Mouse (Mus musculus) liver, embryonic 14.5 days (tissue): ENCODE data around the gene Duoxa2. TPM values are rescaled to one million over a fixed set of nuclear protein-coding genes. Genes with fewer than 3 reads are reported as not detected.

ENCODE experiments used
- ATAC-seq: fragments of 200-750 bp; cut with Nextera tagmentation; 2 replicates; pipeline ENCODE4 v1.8.0; 2017; ENCODE audit warnings: moderate number of reproducible peaks, mild to moderate bottlenecking, moderate library complexity; ENCODE audit not compliant: insufficient read depth
- DNase-seq, 3 experiments: peaks; one replicate each; pipeline ENCODE4 v3.0.0-alpha.2; 2012 to 2013; ENCODE audit warnings: low read depth in 3 of 3, low spot score in 3 of 3
- H3K27ac ChIP-seq: fragments of 300-500 bp; sonication (generic); 2 replicates; pipeline ENCODE4 v1.5.1; 2014; ENCODE audit warnings: moderate library complexity, mild to moderate bottlenecking, control low read depth, inconsistent platforms
- H3K27me3 ChIP-seq: fragments of 300-500 bp; sonication (generic); 2 replicates; pipeline ENCODE4 v1.6.1; 2014; ENCODE audit warnings: mild to moderate bottlenecking, low read length, moderate library complexity; ENCODE audit not compliant: control insufficient read depth, insufficient read depth
- H3K36me3 ChIP-seq: fragments of 300-500 bp; sonication (generic); replicated peaks from 2 replicates; pipeline ENCODE4 v1.6.1; 2014; ENCODE audit warnings: low read depth; ENCODE audit not compliant: control insufficient read depth, insufficient read depth
- H3K4me1 ChIP-seq, 2 experiments: fragments of 200-500 bp in 1 of 2; fragments of 300-500 bp in 1 of 2; sonication (generic) in 1 of 2; replicated peaks; 2 replicates each; pipeline ENCODE4 v1.6.1; 2012 to 2014; ENCODE audit warnings: antibody characterized with exemption in 1 of 2, inconsistent platforms in 1 of 2, low read length in 1 of 2; ENCODE audit not compliant: control insufficient read depth in 2 of 2, insufficient read depth in 2 of 2
- H3K4me2 ChIP-seq: fragments of 300-500 bp; sonication (generic); 2 replicates; pipeline ENCODE4 v1.6.1; 2014; ENCODE audit warnings: low read depth, mild to moderate bottlenecking, control low read depth, moderate library complexity
- H3K4me3 ChIP-seq, 2 experiments: fragments of 200-500 bp in 1 of 2; fragments of 300-500 bp in 1 of 2; sonication (generic) in 1 of 2; 2 replicates each; pipeline ENCODE4 v1.5.1; 2012 to 2014; ENCODE audit warnings: low read depth in 2 of 2, low read length in 2 of 2, mild to moderate bottlenecking in 2 of 2, control low read depth in 1 of 2, inconsistent platforms in 1 of 2, moderate library complexity in 1 of 2; ENCODE audit not compliant: insufficient read depth in 1 of 2
- H3K9ac ChIP-seq: fragments of 300-500 bp; sonication (generic); replicated peaks from 2 replicates; pipeline ENCODE4 v1.6.1; 2014; ENCODE audit warnings: mild to moderate bottlenecking, control low read depth, moderate library complexity
- H3K9me3 ChIP-seq: fragments of 300-500 bp; sonication (generic); 2 replicates; pipeline ENCODE4 v1.6.1; 2016; ENCODE audit warnings: low read length, mixed read lengths; ENCODE audit not compliant: control insufficient read depth
- CTCF ChIP-seq: IDR thresholded peaks from 2 replicates; pipeline ENCODE4 v1.5.1; 2016; ENCODE audit warnings: antibody characterized with exemption, low read depth, control low read depth
- EP300 ChIP-seq: IDR thresholded peaks from 2 replicates; pipeline ENCODE4 v1.6.1; 2016; ENCODE audit warnings: antibody characterized with exemption, low read depth
- WGBS: fragments of 180-500 bp; shearing (Covaris S2); extraction: QIAGEN DNeasy Blood & Tissue Kit; methylation state at CpG from one replicate; pipeline ENCODE4 v1.1.7; 2014; ENCODE audit not compliant: insufficient replicate concordance; 5-methylcytosine and 5-hydroxymethylcytosine counted together
- polyA plus RNA-seq, 2 experiments: library from polyadenylated mRNA; depleted of rRNA in 1 of 2; stranded (reverse) in 1 of 2; unstranded in 1 of 2; fragments of >200 nt; fragmentation: Nextera tagmentation in 1 of 2; extraction: Ambion mirVana in 1 of 2; gene quantifications; 2 replicates each; pipeline versions ENCODE4 v1.2.1 to v1.2.3; 2012 to 2014

Gene Duoxa2
- polyA plus RNA-seq, 2 experiments: not detected

- H3K27me3 ChIP-seq: no peaks in the 10 kb centered on the region
- DNase-seq: no peak
- H3K4me1 ChIP-seq: peaks cover 0 to 16% of the 10 kb centered on the region in 2 experiments; a peak in 3 of 4 replicates
- H3K9me3 ChIP-seq: no peaks in the 10 kb centered on the region
- no peaks in the 10 kb centered on the region; the same call in 1 of the 2 replicates for H3K36me3 ChIP-seq
- no peak for ATAC-seq
- H3K4me3 ChIP-seq: no peak overlapping the region
- H3K9ac ChIP-seq: no peak overlapping the region
- no peak overlapping the region for H3K27ac ChIP-seq
- no peak for TF ChIP-seq CTCF
- TF ChIP-seq EP300: no peak
- H3K4me2 ChIP-seq: no peak overlapping the region
- WGBS: 74% methylated on average over 5 of the region's 5 CpGs
Observed at GRCm38 (mm10) chr2:122351156-122351930, 52.6 kb downstream of the Duoxa2 start.

DNA sequence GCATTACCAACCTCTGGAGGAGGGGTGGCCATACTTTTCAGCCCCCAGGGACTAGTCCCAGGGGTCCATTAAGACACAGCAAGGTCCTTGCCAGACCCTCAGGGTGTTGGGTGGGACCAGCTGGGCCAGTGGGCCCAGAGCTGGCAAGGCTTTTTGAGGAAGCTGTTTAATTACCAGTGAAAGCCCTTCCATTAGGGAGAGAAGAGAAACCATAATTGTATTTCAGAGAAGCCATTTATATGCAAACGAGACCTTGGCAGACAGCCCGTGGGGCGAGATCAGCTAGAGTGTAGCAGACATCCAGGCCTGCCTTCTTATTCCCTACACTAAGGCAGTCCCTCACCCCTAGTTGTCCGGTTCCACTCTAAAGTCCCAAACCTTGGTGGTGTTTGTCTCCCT lies 53.2 kb downstream of the Duoxa2 start:
- DNase-seq (no peak), ATAC-seq (no peak)
- no peaks in the 10 kb centered on the region for H3K27me3 ChIP-seq
- no peak overlapping the region for H3K4me3 ChIP-seq
- no peaks in the 10 kb centered on the region; the same call in 1 of the 2 replicates for H3K36me3 ChIP-seq
- no peaks in the 10 kb centered on the region for H3K9me3 ChIP-seq
- peaks cover 0 to 16% of the 10 kb centered on the region in 2 experiments; a peak in 3 of 4 replicates for H3K4me1 ChIP-seq
- WGBS: 73% methylated on average over 4 of the region's 4 CpGs
- no peak overlapping the region for H3K4me2 ChIP-seq
- H3K9ac ChIP-seq: no peak overlapping the region
- TF ChIP-seq CTCF: no peak
- no peak for TF ChIP-seq EP300
- H3K27ac ChIP-seq: no peak overlapping the region

Other genes starting within 250 kb of the Duoxa2 start
- gene Spg11, start 180.5 kb upstream of the Duoxa2 start, polyA plus RNA-seq (2012; rRNA removed): 2.4 and 2.5 TPM in 2 replicates
- gene Spg11, start 180.5 kb upstream of the Duoxa2 start, polyA plus RNA-seq (2014; fragmentation: Nextera tagmentation; extraction: Ambion mirVana): 3.4 and 3.9 TPM in 2 replicates
- 156 and 227 TPM in 2 replicates for gene B2m, start 151.2 kb upstream of the Duoxa2 start, polyA plus RNA-seq (2012; rRNA removed)
- gene B2m, start 151.2 kb upstream of the Duoxa2 start, polyA plus RNA-seq (2014; fragmentation: Nextera tagmentation; extraction: Ambion mirVana): 413 and 419 TPM in 2 replicates
- 0.08 TPM in 1 of 2 replicates, not detected in the other for gene Trim69, start 138.2 kb upstream of the Duoxa2 start, polyA plus RNA-seq (2012; rRNA removed)
- not detected in 2 replicates for gene Trim69, start 138.2 kb upstream of the Duoxa2 start, polyA plus RNA-seq (2014; fragmentation: Nextera tagmentation; extraction: Ambion mirVana)
- gene Patl2, start 112.7 kb upstream of the Duoxa2 start, polyA plus RNA-seq (2012; rRNA removed): 0.01 and 0.04 TPM in 2 replicates
- gene Patl2, start 112.7 kb upstream of the Duoxa2 start, polyA plus RNA-seq (2014; fragmentation: Nextera tagmentation; extraction: Ambion mirVana): 0.11 TPM in 1 of 2 replicates, not detected in the other
- not detected in 2 replicates for gene Terb2, start 112.6 kb upstream of the Duoxa2 start, polyA plus RNA-seq (2012; rRNA removed)
- gene Terb2, start 112.6 kb upstream of the Duoxa2 start, polyA plus RNA-seq (2014; fragmentation: Nextera tagmentation; extraction: Ambion mirVana): not detected in 2 replicates
- gene Sord, start 64.2 kb upstream of the Duoxa2 start, polyA plus RNA-seq (2012; rRNA removed): 47.6 and 68.4 TPM in 2 replicates
- gene Sord, start 64.2 kb upstream of the Duoxa2 start, polyA plus RNA-seq (2014; fragmentation: Nextera tagmentation; extraction: Ambion mirVana): 146 and 160 TPM in 2 replicates
- 0.01 TPM in 1 of 2 replicates, not detected in the other for gene Duox2, start 451 bp upstream of the Duoxa2 start, polyA plus RNA-seq (2012; rRNA removed)
- not detected in 2 replicates for gene Duox2, start 451 bp upstream of the Duoxa2 start, polyA plus RNA-seq (2014; fragmentation: Nextera tagmentation; extraction: Ambion mirVana)
- not detected in 2 replicates for gene Duoxa1, start 14.8 kb downstream of the Duoxa2 start, polyA plus RNA-seq (2012; rRNA removed)
- not detected in 2 replicates for gene Duoxa1, start 14.8 kb downstream of the Duoxa2 start, polyA plus RNA-seq (2014; fragmentation: Nextera tagmentation; extraction: Ambion mirVana)
- gene Duox1, start 16.8 kb downstream of the Duoxa2 start, polyA plus RNA-seq (2012; rRNA removed): not detected in 2 replicates
- not detected in 2 replicates for gene Duox1, start 16.8 kb downstream of the Duoxa2 start, polyA plus RNA-seq (2014; fragmentation: Nextera tagmentation; extraction: Ambion mirVana)
- gene Shf, start 70.3 kb downstream of the Duoxa2 start, polyA plus RNA-seq (2012; rRNA removed): 4.4 and 7.1 TPM in 2 replicates
- gene Shf, start 70.3 kb downstream of the Duoxa2 start, polyA plus RNA-seq (2014; fragmentation: Nextera tagmentation; extraction: Ambion mirVana): 1.6 and 1.8 TPM in 2 replicates
- 0.31 and 0.45 TPM in 2 replicates for gene Slc28a2, start 127.6 kb downstream of the Duoxa2 start, polyA plus RNA-seq (2012; rRNA removed)
- 0.77 and 0.86 TPM in 2 replicates for gene Slc28a2, start 127.6 kb downstream of the Duoxa2 start, polyA plus RNA-seq (2014; fragmentation: Nextera tagmentation; extraction: Ambion mirVana)
- not detected in 2 replicates for gene Gm14085, start 186.0 kb downstream of the Duoxa2 start, polyA plus RNA-seq (2012; rRNA removed)
- gene Gm14085, start 186.0 kb downstream of the Duoxa2 start, polyA plus RNA-seq (2014; fragmentation: Nextera tagmentation; extraction: Ambion mirVana): not detected in 2 replicates